Mouse (Mus musculus): ENCODE measurements around the gene Ciart.
"Not testable (repeated sequence)": the region's sequence is repeated elsewhere in the genome, so short reads cannot be mapped to it uniquely, and the experiment has no call there.

The Ciart gene

DNA sequence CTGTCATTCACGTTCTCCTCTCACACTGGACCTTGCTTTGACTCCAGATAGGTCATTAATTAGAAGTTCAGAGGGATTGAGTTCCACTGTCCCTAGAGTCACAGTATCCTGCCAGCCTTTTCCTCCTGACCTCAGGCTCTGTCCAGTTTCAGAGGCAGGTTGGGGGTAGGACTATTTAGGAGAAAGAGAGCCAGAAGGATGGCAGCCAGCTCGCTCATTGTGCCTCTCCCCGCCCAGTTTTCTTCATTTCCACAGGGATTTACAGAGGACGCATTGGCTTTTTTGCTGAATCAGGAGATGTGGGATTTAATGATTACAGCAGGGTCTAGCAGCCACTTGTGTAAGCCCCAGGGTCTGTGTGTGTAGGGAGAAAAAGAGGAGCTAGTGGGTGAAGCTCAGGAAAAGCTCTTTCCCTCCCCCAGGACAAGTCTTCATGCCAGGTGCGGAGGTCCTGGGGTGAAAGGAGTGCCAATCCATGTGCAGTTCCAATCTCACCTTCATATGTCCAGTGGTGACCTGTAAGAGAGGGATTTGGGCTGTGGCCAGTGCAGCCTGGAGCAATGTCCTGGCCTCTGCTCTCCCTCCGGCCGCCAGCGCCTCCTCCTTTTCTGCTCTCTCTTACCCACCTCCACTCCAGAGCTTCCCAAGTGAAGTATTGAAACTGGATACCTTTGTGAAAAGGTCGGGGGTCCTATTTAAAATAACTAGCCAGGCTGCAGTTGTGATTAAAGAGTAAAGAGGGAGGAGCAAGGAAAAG is 19.7 kb upstream of the Ciart start:
- no peak for DNase-seq (ENCODE audit: low spot score)

DNA sequence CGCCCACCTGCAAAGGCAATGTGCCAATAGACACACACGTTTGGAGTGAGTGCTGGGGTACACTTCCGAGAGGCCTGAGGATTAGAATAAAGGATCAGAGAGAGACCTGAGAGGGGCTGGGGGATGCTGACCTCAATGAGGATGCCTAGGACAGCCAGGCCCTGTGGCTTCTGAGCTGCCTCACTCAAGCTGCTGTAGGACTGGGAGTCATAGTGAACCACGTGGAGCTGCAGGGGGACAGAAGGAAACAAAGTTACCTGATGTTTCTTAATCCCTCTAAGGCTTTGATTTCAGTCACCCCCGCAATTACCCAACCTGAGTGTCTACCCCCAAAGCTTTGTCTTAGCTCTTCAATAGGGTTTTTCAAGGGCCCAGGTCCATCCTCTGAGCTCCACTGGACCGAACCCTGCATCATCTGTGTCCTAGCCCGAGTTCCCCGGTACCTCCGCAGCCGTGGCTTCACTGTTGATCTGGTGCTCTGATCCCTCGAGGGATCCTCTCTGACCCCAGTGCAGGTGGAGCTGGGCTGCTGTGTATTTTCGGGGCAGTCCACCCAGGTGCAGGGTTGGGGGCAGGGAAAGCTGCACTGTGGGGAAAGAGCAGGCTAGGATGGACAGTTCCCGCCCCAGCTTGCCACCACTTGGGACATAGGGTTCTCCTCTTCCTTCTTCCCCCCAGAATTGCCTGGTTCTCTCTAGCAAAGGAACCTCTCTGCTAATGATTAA is 17.9 kb upstream of the Ciart start:
- no peak for DNase-seq (ENCODE audit: low spot score)

GRCm38 (mm10) chr3:95895501-95895900 is 13.4 kb upstream of the Ciart start:
- DNase-seq (ENCODE audit: low spot score): not testable (repeated sequence)

- DNase-seq (ENCODE audit: low spot score): peak; percentile 74
Observed at GRCm38 (mm10) chr3:95894317-95895160, 12.5 kb upstream of the Ciart start.

DNA sequence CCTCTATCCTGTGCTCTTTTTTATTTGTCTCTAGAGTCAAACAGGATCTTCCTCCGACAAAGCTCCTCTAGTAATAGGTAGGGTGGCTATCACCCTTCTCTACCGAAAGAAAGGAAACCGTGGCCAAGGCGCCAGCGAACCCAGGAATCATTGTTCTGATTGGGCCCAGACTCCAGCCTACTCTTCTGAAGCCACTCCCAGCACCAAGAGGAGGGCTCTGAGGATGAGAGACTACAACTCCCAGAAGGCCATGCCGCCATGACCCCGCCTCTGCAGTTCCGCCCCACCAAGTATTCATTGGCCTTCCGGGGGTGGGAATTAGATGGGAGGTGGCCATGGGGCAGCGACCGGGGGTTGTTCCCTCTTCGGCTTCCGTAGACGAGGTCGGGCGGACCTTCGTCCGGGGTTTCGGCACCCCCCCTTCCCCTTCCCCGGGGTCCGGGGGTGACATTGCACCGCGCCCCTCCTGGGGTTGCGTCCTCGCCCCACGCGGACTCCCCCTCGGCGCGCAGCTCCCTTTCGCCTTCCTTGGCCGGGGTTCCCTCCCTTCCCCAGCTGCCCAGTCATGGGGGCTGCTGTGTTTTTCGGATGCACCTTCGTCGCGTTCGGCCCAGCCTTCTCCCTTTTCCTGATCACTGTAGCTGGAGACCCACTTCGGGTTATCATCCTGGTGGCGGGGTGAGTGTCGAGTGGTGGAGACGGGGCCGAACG is 11.7 kb upstream of the Ciart start, which contains the start of gene Aph1a:
Aph1a (plus strand) TSS at position 364 of the 711 bp plus-strand sequence.
- DNase-seq (ENCODE audit: low spot score): peak; percentile 98

DNA sequence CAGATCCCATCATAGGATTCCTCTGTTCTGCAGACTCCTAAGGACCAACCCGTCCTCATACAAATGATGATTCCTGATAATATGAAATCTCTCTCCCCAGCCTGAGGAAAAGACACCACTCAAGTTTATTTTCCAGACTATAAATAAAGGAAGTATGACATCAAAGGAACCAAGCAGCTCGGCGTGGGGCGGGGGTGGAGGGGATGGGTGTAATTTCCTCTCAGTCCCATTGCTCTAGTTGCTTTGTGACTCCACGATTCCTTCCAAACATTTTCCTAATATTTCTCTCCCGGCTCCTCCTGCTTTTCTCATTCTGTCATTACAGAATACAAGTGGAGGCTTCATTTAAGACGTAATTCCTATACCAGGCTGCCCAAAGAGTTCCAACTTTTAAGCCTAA is 11.1 kb upstream of the Ciart start:
- no peak for DNase-seq (ENCODE audit: low spot score)

DNA sequence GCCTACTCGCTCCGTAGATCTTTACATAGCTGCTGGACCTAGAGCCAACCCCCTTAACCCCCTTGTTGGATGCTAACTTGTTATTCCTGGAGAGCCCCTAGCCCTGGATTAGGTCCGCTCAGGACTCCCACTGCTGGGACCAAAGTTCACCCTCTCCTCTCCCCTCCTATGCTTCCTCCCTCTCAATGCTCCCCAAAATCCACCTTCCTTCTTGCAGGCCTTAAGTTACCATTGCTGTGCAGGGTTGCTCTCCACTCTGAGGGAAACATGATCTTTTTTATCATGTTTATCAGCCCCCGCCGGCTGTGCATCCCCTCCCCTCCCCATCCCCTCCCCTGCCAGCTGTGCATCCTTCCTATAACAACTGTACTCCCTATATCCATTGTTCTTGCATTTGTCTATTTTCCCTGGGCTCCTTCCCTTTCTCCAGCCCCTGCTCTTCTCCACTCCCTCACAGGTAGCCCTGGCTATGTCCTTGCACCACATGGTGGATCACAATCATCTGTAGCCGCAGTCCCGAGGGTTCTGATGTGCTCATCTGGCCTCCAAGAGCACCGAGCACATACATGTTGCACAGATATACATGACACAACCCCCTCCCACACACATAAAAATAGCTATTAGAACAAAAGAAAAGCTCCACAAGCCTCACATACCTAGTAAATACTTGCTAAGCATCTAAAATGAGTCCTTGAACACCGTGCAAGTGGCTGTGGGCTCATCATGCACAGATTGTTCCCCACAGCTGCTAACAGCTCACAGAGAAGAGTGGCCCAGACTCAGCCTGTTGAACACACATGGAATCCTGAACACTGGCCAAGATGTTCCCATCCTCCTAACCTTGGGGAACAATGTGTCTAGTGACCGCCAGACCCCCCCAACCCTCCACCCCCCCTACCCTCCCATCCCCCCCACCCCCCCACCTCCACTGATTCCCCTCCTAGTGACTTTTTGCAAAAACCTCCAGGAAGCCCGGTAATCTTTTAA is 10.3 kb upstream of the Ciart start:
- DNase-seq (ENCODE audit: low spot score): peak; percentile 37

DNA sequence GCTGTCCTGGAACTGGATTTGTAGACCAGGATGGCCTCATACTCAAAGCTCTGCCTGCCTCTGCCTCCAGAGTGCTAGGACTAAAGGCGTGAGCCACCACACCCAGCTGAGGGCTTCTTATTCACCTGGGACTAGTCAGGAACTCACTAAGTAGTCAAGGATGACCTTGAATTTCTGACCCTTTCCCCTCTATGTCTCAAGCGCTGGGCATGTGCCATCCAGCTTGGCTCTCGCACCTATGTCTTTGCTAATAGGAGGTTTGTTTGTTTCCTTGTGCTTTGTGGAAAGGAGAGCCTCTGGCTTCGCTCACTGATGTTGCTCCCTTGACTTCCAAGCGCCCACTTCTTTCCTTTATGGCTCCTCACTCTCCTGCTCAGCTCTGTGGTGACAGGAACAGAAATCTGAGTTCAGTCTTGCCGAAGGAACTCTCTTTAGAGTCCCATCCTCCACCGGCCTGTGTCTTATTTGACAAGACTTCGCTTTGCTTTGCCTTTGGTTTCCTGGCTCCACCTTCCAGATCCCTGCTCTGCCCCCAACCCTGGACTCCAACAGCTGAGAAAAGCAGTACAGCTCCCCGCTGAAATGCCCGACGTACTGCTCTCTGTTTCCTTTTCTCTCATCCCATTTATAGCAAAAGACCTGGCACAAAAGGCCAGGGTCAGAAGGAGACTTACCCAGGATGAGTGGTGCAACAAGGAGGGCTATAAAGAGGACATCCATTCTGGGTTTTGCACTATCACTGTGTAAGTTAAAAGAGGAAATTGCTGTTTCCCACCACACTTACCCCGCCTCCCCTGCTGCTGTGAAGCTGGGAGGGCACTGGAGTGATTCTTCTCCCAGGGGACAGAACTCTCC is 9.4 kb upstream of the Ciart start, which contains the start of gene BC028528:
BC028528 (minus strand) TSS at position 795 of the 855 bp plus-strand sequence.
- peak; percentile 66 for DNase-seq (ENCODE audit: low spot score)

GRCm38 (mm10) chr3:95889664-95890063 is 7.6 kb upstream of the Ciart start:
- peak; percentile 56 for DNase-seq (ENCODE audit: low spot score)

DNA sequence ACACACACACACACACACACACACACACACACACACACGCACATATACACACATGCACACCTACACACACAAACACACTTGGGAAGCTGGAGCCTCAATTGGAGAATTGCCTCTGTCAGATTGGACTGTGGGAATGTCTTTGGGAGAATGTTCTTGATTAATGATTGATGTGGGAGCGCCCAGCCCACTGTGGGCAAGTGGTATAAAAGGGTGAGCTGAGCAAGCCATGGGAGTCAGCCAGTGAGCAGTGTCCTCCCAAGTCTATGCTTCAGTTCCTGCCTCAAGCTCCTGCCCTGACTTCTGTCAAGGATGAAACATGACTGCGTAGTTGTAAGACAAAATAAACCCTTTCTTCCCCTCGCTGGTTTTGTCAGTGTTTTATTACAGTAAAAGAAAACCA is 5.5 kb upstream of the Ciart start:
- no peak for DNase-seq (ENCODE audit: low spot score)

- DNase-seq (ENCODE audit: low spot score): no peak
Observed at GRCm38 (mm10) chr3:95884400-95884799, 2.3 kb upstream of the Ciart start.

- peak; percentile 89 for DNase-seq (ENCODE audit: low spot score)
Observed at GRCm38 (mm10) chr3:95882816-95883425, 870 bp upstream of the Ciart start.

DNA sequence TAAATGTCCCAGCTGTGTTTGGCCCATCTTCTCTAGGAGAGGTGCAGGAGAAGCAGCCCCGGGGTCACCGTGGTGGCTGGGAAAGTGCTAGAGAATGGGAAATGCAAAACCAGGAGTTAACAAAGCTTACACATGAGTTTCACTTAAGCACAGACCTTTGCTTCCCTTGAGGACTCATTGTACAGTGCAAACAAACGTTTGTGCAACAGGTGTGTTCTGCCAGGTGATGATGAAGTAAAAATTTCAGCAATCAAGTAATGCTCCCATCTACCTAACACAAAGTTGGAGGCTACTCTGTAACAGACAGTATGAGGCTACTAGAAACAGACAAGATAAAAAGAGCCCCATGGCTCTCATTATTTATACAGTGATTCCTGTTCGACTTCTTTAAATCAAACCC is 3.0 kb downstream of the Ciart start:
- no peak for DNase-seq (ENCODE audit: low spot score)

DNA sequence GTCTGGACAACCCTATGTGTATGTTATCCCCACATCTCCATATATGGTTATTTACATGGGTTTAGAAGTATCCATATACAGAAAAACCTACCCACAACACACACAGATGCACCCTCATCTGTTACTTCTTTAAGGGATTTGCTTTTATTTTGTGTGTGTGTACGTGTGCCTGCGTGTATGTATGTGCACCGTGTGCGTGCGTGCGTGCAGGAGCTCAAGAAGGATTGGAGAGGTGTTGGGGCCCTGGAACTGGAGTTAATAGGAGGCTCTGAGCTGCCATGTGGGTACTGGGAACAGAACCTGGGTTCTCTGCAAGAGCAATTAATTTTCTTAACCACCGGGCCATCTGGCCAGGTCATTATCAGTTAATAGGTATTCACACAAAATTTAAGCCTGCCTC is 10.0 kb downstream of the Ciart start:
- DNase-seq (ENCODE audit: low spot score): no peak

- DNase-seq (ENCODE audit: low spot score): peak; percentile 93
Observed at GRCm38 (mm10) chr3:95871392-95871867, 10.6 kb downstream of the Ciart start, which contains the start of gene Mrps21. Gene Mrps21 (minus strand): TSS chr3:95871519.

DNA sequence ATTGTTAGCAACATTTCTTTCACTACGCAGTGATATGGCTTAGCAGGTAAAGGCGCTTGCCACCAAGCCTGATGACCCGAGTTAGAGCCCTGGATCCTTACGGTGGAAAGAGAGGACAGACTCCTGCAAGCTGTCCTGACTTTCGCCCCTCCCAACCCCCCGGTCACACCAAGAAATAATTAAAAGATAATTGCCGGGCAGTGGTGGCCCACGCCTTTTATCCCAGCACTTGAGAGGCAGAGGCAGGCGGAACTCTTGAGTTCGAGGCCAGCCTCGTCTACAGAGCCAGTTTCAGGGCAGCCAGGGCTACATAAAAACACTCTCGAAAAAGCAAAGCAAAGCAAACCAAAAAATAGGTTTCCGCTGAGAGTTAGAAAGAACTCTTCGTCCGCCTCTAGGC is 11.1 kb downstream of the Ciart start:
- DNase-seq (ENCODE audit: low spot score): no peak

DNA sequence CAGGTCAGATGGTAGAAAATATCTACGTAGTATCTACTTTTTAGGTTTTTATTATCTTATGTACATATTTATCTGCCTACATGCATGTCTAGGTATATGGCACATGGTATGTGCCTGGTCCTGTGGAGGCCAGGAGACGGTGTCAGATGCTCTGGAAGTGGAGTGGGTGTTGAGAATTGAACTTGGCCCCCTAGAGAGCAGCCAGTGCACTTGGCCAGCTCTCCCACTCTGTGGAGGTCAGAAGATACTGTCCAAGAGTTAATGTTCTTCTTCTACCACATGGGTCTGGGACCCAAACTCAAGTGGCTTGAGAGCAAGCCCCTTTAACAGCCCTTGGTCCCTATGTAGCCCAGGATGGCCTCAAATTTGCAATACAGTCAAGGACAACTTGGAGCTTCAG is 14.6 kb downstream of the Ciart start:
- no peak for DNase-seq (ENCODE audit: low spot score)

DNA sequence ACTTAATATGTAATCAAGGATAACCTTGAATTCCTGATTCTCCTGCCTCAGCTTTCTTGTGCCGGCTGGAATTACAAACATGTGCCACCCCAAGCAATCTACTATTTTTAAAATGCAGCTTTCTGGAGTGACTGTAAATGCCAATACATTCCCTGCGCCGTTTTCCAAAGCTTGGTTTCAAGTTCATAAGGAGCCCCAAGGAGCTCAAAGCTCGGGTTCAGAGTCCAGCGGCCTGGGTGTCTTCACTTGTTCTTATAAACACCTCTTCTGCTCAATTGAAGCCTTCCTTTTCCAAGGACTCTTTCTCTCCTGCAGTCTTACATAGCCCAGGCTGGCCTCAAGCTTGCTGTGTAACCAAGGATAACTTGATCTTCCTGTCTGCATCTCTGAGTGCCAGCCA is 16.0 kb downstream of the Ciart start:
- DNase-seq (ENCODE audit: low spot score): no peak

DNA sequence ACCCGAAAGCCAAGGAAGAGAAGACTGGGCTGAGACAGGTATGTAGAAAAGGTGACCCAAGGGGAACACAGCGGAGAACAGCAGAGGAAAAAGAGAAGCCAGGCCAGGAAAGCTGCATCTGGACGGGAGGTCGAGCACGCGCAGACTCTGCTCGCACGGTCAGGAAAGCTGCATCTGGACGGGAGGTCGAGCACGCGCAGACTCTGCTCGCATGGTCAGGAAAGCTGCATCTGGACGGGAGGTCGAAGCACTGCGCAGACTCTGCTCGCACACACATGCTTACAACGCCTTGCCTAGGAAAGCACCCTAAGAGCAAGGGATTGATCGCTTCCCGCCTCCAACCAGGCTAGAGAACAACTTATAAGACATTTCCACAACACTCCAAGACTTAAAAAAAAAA is 16.5 kb downstream of the Ciart start:
- DNase-seq (ENCODE audit: low spot score): no peak
